Mouse (Mus musculus): ENCODE data around the gene Gabrr1. TPM values are rescaled to one million over a fixed set of nuclear protein-coding genes. Genes with fewer than 3 reads are reported as not detected.
A peak's percentile ranks its signal among the peaks of the same experiment; 100 is the strongest.
"Not testable (repeated sequence)": the region's sequence is repeated elsewhere in the genome, so short reads cannot be mapped to it uniquely, and the experiment has no call there.

Gene Gabrr1
- not detected in 2 replicates for polyA plus RNA-seq (2014; fragmentation: Nextera tagmentation; extraction: Ambion mirVana)

GRCm38 (mm10) chr4:33132221-33132620 lies at the start of gene Gabrr1:
Gene Gabrr1 (plus strand): TSS chr4:33132521.
- WGBS, result 80% methylated on average over 11 of the region's 11 CpGs

GRCm38 (mm10) chr4:33099118-33099694 lies 33.1 kb upstream of the Gabrr1 start:
- Histone ChIP-seq H3K27me3 (ENCODE audit: control insufficient read depth, insufficient read depth, low read length) (no peaks in the 10 kb centered on the region), H3K9ac (ENCODE audit: low read length) (no peak overlapping the region), H3K36me3 (ENCODE audit: control insufficient read depth, insufficient read depth, low read length) (no peaks in the 10 kb centered on the region), H3K9me3 (ENCODE audit: control insufficient read depth, low read length) (no peaks in the 10 kb centered on the region), H3K4me1 (ENCODE audit: control insufficient read depth, insufficient read depth, low read length) (no peaks in the 10 kb centered on the region), H3K4me3 (ENCODE audit: low read depth, low read length) (no peak overlapping the region), H3K27ac (ENCODE audit: low read depth, low read length) (no peak overlapping the region), H3K4me2 (ENCODE audit: low read depth) (no peak overlapping the region)
- DNase-seq (ENCODE audit: low spot score) (no peak), ATAC-seq (ENCODE audit: insufficient read depth, low FRiP score, low TSS enrichment) (no peak)
- 84% methylated on average over 6 of the region's 6 CpGs for WGBS

More at GRCm38 (mm10) chr4:33132221-33132620, at the start of gene Gabrr1:
- ATAC-seq (ENCODE audit: insufficient read depth, low FRiP score, low TSS enrichment) (no peak), DNase-seq (ENCODE audit: low spot score) (no peak)
- no peaks in the 10 kb centered on the region for H3K36me3 ChIP-seq (ENCODE audit: control insufficient read depth, insufficient read depth, low read length)
- no peak within 1 kb of the TSS for H3K4me2 ChIP-seq (ENCODE audit: low read depth)
- H3K4me1 ChIP-seq (ENCODE audit: control insufficient read depth, insufficient read depth, low read length), result no peaks in the 10 kb centered on the region
- H3K27me3 ChIP-seq (ENCODE audit: control insufficient read depth, insufficient read depth, low read length), result no peaks in the 10 kb centered on the region
- no peak within 1 kb of the TSS for H3K4me3 ChIP-seq (ENCODE audit: low read depth, low read length)
- H3K9ac ChIP-seq (ENCODE audit: low read length), result no peak within 1 kb of the TSS
- no peaks in the 10 kb centered on the region for H3K9me3 ChIP-seq (ENCODE audit: control insufficient read depth, low read length)
- no peak within 1 kb of the TSS for H3K27ac ChIP-seq (ENCODE audit: low read depth, low read length)

GRCm38 (mm10) chr4:33109720-33110458 lies 22.4 kb upstream of the Gabrr1 start:
- H3K36me3 ChIP-seq (ENCODE audit: control insufficient read depth, insufficient read depth, low read length), result no peaks in the 10 kb centered on the region
- WGBS, result 87% methylated on average over 14 of the region's 14 CpGs
- no peak overlapping the region for H3K4me2 ChIP-seq (ENCODE audit: low read depth)
- H3K27me3 ChIP-seq (ENCODE audit: control insufficient read depth, insufficient read depth, low read length), result no peaks in the 10 kb centered on the region
- DNase-seq (ENCODE audit: low spot score) (no peak), ATAC-seq (ENCODE audit: insufficient read depth, low FRiP score, low TSS enrichment) (no peak)
- H3K27ac ChIP-seq (ENCODE audit: low read depth, low read length), result no peak overlapping the region
- H3K4me1 ChIP-seq (ENCODE audit: control insufficient read depth, insufficient read depth, low read length), result no peaks in the 10 kb centered on the region
- no peaks in the 10 kb centered on the region for H3K9me3 ChIP-seq (ENCODE audit: control insufficient read depth, low read length)
- no peak overlapping the region for H3K4me3 ChIP-seq (ENCODE audit: low read depth, low read length)
- H3K9ac ChIP-seq (ENCODE audit: low read length), result no peak overlapping the region

- no peak overlapping the region for H3K9ac ChIP-seq (ENCODE audit: low read length)
- H3K36me3 ChIP-seq (ENCODE audit: control insufficient read depth, insufficient read depth, low read length), result no peaks in the 10 kb centered on the region
- H3K27me3 ChIP-seq (ENCODE audit: control insufficient read depth, insufficient read depth, low read length), result no peaks in the 10 kb centered on the region
- H3K9me3 ChIP-seq (ENCODE audit: control insufficient read depth, low read length), result no peaks in the 10 kb centered on the region
- ATAC-seq (ENCODE audit: insufficient read depth, low FRiP score, low TSS enrichment) (no peak), DNase-seq (ENCODE audit: low spot score) (no peak)
- no peak overlapping the region for H3K4me2 ChIP-seq (ENCODE audit: low read depth)
- no peaks in the 10 kb centered on the region for H3K4me1 ChIP-seq (ENCODE audit: control insufficient read depth, insufficient read depth, low read length)
- H3K27ac ChIP-seq (ENCODE audit: low read depth, low read length), result no peak overlapping the region
- H3K4me3 ChIP-seq (ENCODE audit: low read depth, low read length), result no peak overlapping the region
- WGBS, result 85% methylated on average over 7 of the region's 7 CpGs
Measured at GRCm38 (mm10) chr4:33110845-33111244, 21.5 kb upstream of the Gabrr1 start.

- H3K4me3 ChIP-seq (ENCODE audit: low read depth, low read length), result no peak overlapping the region
- no peak for ATAC-seq (ENCODE audit: insufficient read depth, low FRiP score, low TSS enrichment)
Measured at GRCm38 (mm10) chr4:33111358-33111757, 21.0 kb upstream of the Gabrr1 start.

GRCm38 (mm10) chr4:33112866-33113265 lies 19.5 kb upstream of the Gabrr1 start:
- H3K4me1 ChIP-seq (ENCODE audit: control insufficient read depth, insufficient read depth, low read length); H3K4me2 ChIP-seq (ENCODE audit: low read depth); DNase-seq (ENCODE audit: low spot score); H3K9ac ChIP-seq (ENCODE audit: low read length); H3K4me3 ChIP-seq (ENCODE audit: low read depth, low read length); H3K27me3 ChIP-seq (ENCODE audit: control insufficient read depth, insufficient read depth, low read length); ATAC-seq (ENCODE audit: insufficient read depth, low FRiP score, low TSS enrichment); H3K36me3 ChIP-seq (ENCODE audit: control insufficient read depth, insufficient read depth, low read length); H3K9me3 ChIP-seq (ENCODE audit: control insufficient read depth, low read length); H3K27ac ChIP-seq (ENCODE audit: low read depth, low read length): not testable (repeated sequence)
- WGBS, result 93% methylated on average over 10 of the region's 14 CpGs

More at GRCm38 (mm10) chr4:33111358-33111757, 21.0 kb upstream of the Gabrr1 start:
- no peaks in the 10 kb centered on the region for H3K27me3 ChIP-seq (ENCODE audit: control insufficient read depth, insufficient read depth, low read length)
- no peak overlapping the region for H3K9ac ChIP-seq (ENCODE audit: low read length)
- H3K27ac ChIP-seq (ENCODE audit: low read depth, low read length), result no peak overlapping the region
- DNase-seq (ENCODE audit: low spot score), result no peak
- no peak overlapping the region for H3K4me2 ChIP-seq (ENCODE audit: low read depth)
- H3K9me3 ChIP-seq (ENCODE audit: control insufficient read depth, low read length), result no peaks in the 10 kb centered on the region
- H3K4me1 ChIP-seq (ENCODE audit: control insufficient read depth, insufficient read depth, low read length), result no peaks in the 10 kb centered on the region
- WGBS, result 92% methylated on average over 9 of the region's 9 CpGs
- no peaks in the 10 kb centered on the region for H3K36me3 ChIP-seq (ENCODE audit: control insufficient read depth, insufficient read depth, low read length)

- not testable (repeated sequence) for H3K27ac ChIP-seq (ENCODE audit: low read depth, low read length); H3K4me3 ChIP-seq (ENCODE audit: low read depth, low read length); ATAC-seq (ENCODE audit: insufficient read depth, low FRiP score, low TSS enrichment); H3K36me3 ChIP-seq (ENCODE audit: control insufficient read depth, insufficient read depth, low read length); H3K4me2 ChIP-seq (ENCODE audit: low read depth); H3K4me1 ChIP-seq (ENCODE audit: control insufficient read depth, insufficient read depth, low read length); H3K9ac ChIP-seq (ENCODE audit: low read length); H3K9me3 ChIP-seq (ENCODE audit: control insufficient read depth, low read length); H3K27me3 ChIP-seq (ENCODE audit: control insufficient read depth, insufficient read depth, low read length)
- peak; percentile 65 for DNase-seq (ENCODE audit: low spot score)
- WGBS, result 9% methylated on average over 3 of the region's 3 CpGs
Measured at GRCm38 (mm10) chr4:33119118-33119517, 13.2 kb upstream of the Gabrr1 start.

- Histone ChIP-seq H3K4me1 (ENCODE audit: control insufficient read depth, insufficient read depth, low read length) (no peaks in the 10 kb centered on the region), H3K4me3 (ENCODE audit: low read depth, low read length) (no peak overlapping the region), H3K36me3 (ENCODE audit: control insufficient read depth, insufficient read depth, low read length) (no peaks in the 10 kb centered on the region), H3K27ac (ENCODE audit: low read depth, low read length) (no peak overlapping the region), H3K4me2 (ENCODE audit: low read depth) (no peak overlapping the region), H3K9ac (ENCODE audit: low read length) (no peak overlapping the region), H3K9me3 (ENCODE audit: control insufficient read depth, low read length) (no peaks in the 10 kb centered on the region), H3K27me3 (ENCODE audit: control insufficient read depth, insufficient read depth, low read length) (no peaks in the 10 kb centered on the region)
- ATAC-seq (ENCODE audit: insufficient read depth, low FRiP score, low TSS enrichment), result no peak
- DNase-seq (ENCODE audit: low spot score), result no peak
- WGBS, result 79% methylated on average over 6 of the region's 6 CpGs
Measured at GRCm38 (mm10) chr4:33124493-33124892, 7.8 kb upstream of the Gabrr1 start.

Data from neural tube, embryonic 11.5 days (tissue).